Mouse (Mus musculus) lung, embryonic 15.5 days (tissue): ENCODE measurements around the gene Sorbs1. TPM values are rescaled to one million over a fixed set of nuclear protein-coding genes. Genes with fewer than 3 reads are reported as not detected.

Experiments used
- ATAC-seq: fragments of 200-750 bp; cut with Nextera tagmentation; 2 replicates; pipeline ENCODE4 v1.8.0; 2017; ENCODE audit warnings: moderate number of reproducible peaks, borderline replicate concordance; ENCODE audit not compliant: low FRiP score, low TSS enrichment; ENCODE audit errors: extremely low read depth
- H3K27ac ChIP-seq: fragments of 300-500 bp; sonication (generic); 2 replicates; pipeline ENCODE4 v1.5.1; 2015; ENCODE audit warnings: moderate library complexity, mild to moderate bottlenecking, inconsistent platforms
- H3K27me3 ChIP-seq: fragments of 300-500 bp; sonication (generic); 2 replicates; pipeline ENCODE4 v1.6.1; 2015; ENCODE audit warnings: inconsistent platforms
- H3K36me3 ChIP-seq: fragments of 300-500 bp; sonication (generic); 2 replicates; pipeline ENCODE4 v1.6.1; 2015; ENCODE audit warnings: inconsistent platforms
- H3K4me1 ChIP-seq: fragments of 300-500 bp; sonication (generic); 2 replicates; pipeline ENCODE4 v1.6.1; 2015; ENCODE audit warnings: inconsistent platforms
- H3K4me2 ChIP-seq: fragments of 300-500 bp; sonication (generic); 2 replicates; pipeline ENCODE4 v1.6.1; 2015; ENCODE audit warnings: inconsistent platforms, mild to moderate bottlenecking, moderate library complexity
- H3K4me3 ChIP-seq: fragments of 300-500 bp; sonication (generic); 2 replicates; pipeline ENCODE4 v1.5.1; 2015; ENCODE audit warnings: mild to moderate bottlenecking, inconsistent platforms
- H3K9ac ChIP-seq: fragments of 300-500 bp; sonication (generic); 2 replicates; pipeline ENCODE4 v1.6.1; 2015; ENCODE audit warnings: inconsistent platforms
- H3K9me3 ChIP-seq: fragments of 300-500 bp; sonication (generic); 2 replicates; pipeline ENCODE4 v1.6.1; 2016; ENCODE audit warnings: inconsistent platforms
- WGBS: fragments of 180-500 bp; shearing (Covaris S2); methylation state at CpG from one replicate; pipeline ENCODE4 v1.1.7; 2015; 5-methylcytosine and 5-hydroxymethylcytosine counted together
- polyA plus RNA-seq: library from polyadenylated mRNA; unstranded; fragments of >200 nt; fragmentation: Nextera tagmentation; extraction: Ambion mirVana; gene quantifications from 2 replicates; pipeline ENCODE4 v1.2.1, GENCODE M21; 2015

The Sorbs1 gene
- polyA plus RNA-seq, 1 experiment from 2014 or later: 45.6 TPM

- H3K4me3 ChIP-seq: no peak overlapping the region
- H3K4me2 ChIP-seq: no peak overlapping the region
- H3K27me3 ChIP-seq: no peaks in the 10 kb centered on the region
- H3K4me1 ChIP-seq: 0 out of 2 replicates have a peak, but pooled peaks cover 6% of the 10 kb centered on the region
- H3K9ac ChIP-seq: no peak overlapping the region
- no peak for ATAC-seq
- 58% methylated on average over 5 of the region's 5 CpGs for WGBS
- H3K27ac ChIP-seq: no peak overlapping the region
- H3K36me3 ChIP-seq: no peaks in the 10 kb centered on the region
- H3K9me3 ChIP-seq: no peaks in the 10 kb centered on the region
Measured at GRCm38 (mm10) chr19:40469792-40470191, 43.8 kb downstream of the Sorbs1 start.

GRCm38 (mm10) chr19:40468308-40468707 is 45.3 kb downstream of the Sorbs1 start:
- 87% methylated on average over 3 of the region's 3 CpGs for WGBS
- Histone ChIP-seq H3K9ac (no peak overlapping the region), H3K27me3 (no peaks in the 10 kb centered on the region), H3K4me2 (no peak overlapping the region), H3K27ac (no peak overlapping the region), H3K4me3 (no peak overlapping the region), H3K9me3 (no peaks in the 10 kb centered on the region), H3K36me3 (no peaks in the 10 kb centered on the region), H3K4me1 (0 out of 2 replicates have a peak, but pooled peaks cover 6% of the 10 kb centered on the region)
- ATAC-seq: no peak

DNA sequence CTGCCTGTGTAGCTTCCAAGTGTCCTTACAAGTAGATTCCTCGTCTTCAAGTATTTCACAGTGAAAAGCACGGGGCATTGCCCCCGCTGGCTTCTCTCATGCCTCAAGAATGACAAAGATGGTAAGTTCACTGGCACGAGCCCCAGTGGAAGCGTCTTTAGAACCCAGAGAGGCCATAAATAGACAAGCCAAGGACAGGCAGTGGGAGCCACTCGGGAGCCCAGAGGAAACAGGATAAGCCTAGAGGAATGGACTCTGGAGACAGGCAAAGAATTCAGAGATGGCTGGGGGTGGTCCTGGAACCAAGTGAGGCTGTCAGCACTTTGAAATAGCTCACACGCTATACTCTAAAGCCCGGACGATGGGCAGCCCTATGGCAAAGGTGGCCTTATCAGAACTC is 45.8 kb downstream of the Sorbs1 start:
- no peaks in the 10 kb centered on the region for H3K27me3 ChIP-seq
- no peak overlapping the region for H3K4me3 ChIP-seq
- H3K36me3 ChIP-seq: no peaks in the 10 kb centered on the region
- 0 out of 2 replicates have a peak, but pooled peaks cover 6% of the 10 kb centered on the region for H3K4me1 ChIP-seq
- ATAC-seq: no peak
- WGBS: 73% methylated on average over 9 of the region's 9 CpGs
- no peaks in the 10 kb centered on the region for H3K9me3 ChIP-seq
- H3K9ac ChIP-seq: no peak overlapping the region
- H3K27ac ChIP-seq: no peak overlapping the region
- H3K4me2 ChIP-seq: no peak overlapping the region

GRCm38 (mm10) chr19:40465339-40465738 is 48.2 kb downstream of the Sorbs1 start:
- Histone ChIP-seq H3K4me3 (no peak overlapping the region), H3K36me3 (no peaks in the 10 kb centered on the region), H3K9ac (no peak overlapping the region), H3K27me3 (no peaks in the 10 kb centered on the region), H3K4me2 (no peak overlapping the region), H3K9me3 (no peaks in the 10 kb centered on the region), H3K27ac (no peak overlapping the region), H3K4me1 (peaks cover 15% of the 10 kb centered on the region; the same call in 1 of the 2 replicates)
- ATAC-seq: no peak
- WGBS: 76% methylated on average over 3 of the region's 3 CpGs

DNA sequence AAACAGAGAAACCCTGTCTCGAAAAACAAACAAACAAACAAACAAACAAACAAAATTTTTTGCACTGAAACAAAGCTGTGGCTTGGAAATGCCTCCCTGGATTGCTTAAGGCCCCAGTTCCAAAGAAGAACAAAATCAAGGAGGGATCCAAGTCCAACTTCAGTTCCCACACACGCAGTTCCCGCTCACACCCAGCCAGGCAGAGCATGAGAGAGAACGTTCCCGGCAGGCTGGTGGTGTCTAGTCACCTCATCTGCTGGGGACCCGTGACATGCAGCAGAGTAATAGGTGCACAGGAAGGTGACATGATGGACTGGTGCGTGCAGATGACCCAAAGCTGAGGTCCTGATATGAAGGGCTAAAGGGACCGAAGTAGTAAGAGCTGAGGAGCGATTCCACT is 49.2 kb downstream of the Sorbs1 start:
- 83% methylated on average over 9 of the region's 9 CpGs for whole genome bisulfite sequencing
- Histone ChIP-seq H3K36me3 (no peaks in the 10 kb centered on the region), H3K4me3 (no peak overlapping the region), H3K9me3 (no peaks in the 10 kb centered on the region), H3K27ac (no peak overlapping the region), H3K27me3 (no peaks in the 10 kb centered on the region), H3K4me1 (peaks cover 10% of the 10 kb centered on the region), H3K9ac (no peak overlapping the region), H3K4me2 (no peak overlapping the region)
- ATAC-seq: no peak

- H3K27ac ChIP-seq: no peak overlapping the region
- peaks cover 22% of the 10 kb centered on the region for H3K4me1 ChIP-seq
- ATAC-seq: no peak
Measured at GRCm38 (mm10) chr19:40462892-40463291, 50.7 kb downstream of the Sorbs1 start.

DNA sequence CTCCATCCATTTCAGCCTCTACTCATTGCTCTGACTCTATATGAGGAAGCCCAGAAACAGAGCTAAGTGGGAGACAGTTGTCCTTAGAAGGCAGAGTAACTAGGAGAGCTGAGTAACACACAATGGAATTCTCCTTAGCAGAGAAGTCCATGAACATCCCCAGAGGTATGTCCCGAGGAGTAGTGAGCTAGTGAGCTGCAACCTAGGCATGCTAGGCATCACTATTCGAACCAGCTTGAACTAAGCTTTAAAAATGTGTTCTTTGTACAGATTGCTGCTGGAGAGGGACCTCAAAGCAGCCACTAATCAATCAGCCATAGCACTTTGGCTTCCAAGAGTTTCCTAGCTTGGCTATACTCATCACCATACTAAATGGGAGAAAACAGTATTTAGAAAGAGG is 51.1 kb downstream of the Sorbs1 start:
- H3K9me3 ChIP-seq: no peaks in the 10 kb centered on the region
- peaks cover 22% of the 10 kb centered on the region for H3K4me1 ChIP-seq
- no peaks in the 10 kb centered on the region for H3K27me3 ChIP-seq
- no peaks in the 10 kb centered on the region for H3K36me3 ChIP-seq
- H3K4me2 ChIP-seq: no peak overlapping the region
- H3K27ac ChIP-seq: no peak overlapping the region
- no peak for ATAC-seq
- no peak overlapping the region for H3K4me3 ChIP-seq
- WGBS: 77% methylated on average over 2 of the region's 2 CpGs
- H3K9ac ChIP-seq: no peak overlapping the region

More at GRCm38 (mm10) chr19:40462892-40463291, 50.7 kb downstream of the Sorbs1 start:
- WGBS: 38% methylated on average over 6 of the region's 6 CpGs
- H3K4me3 ChIP-seq: no peak overlapping the region
- H3K4me2 ChIP-seq: no peak overlapping the region
- H3K9ac ChIP-seq: no peak overlapping the region
- no peaks in the 10 kb centered on the region for H3K27me3 ChIP-seq
- no peaks in the 10 kb centered on the region for H3K36me3 ChIP-seq
- no peaks in the 10 kb centered on the region for H3K9me3 ChIP-seq

DNA sequence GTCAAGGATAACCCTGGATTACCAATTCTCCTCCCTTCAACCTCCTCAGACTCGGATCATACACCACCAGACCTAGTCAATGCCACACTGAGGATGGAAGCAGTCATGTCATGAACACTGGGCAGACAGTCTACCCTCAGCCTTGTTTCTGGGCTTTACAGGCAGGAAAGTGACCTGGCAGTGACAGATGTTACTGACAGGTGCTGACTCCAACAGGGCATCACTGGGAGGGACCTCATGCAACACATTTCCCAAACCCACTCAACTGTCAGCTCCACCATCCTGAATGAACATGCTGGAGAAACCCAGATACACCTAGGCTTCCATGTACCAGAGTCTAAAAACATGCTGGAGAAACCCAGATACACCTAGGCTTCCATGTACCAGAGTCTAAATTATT is 51.9 kb downstream of the Sorbs1 start:
- 53% methylated on average over 1 of the region's 1 CpGs for WGBS
- no peak for ATAC-seq
- Histone ChIP-seq H3K4me3 (no peak overlapping the region), H3K27me3 (no peaks in the 10 kb centered on the region), H3K27ac (no peak overlapping the region), H3K36me3 (no peaks in the 10 kb centered on the region), H3K9ac (no peak overlapping the region), H3K4me2 (no peak overlapping the region), H3K9me3 (no peaks in the 10 kb centered on the region), H3K4me1 (peaks cover 22% of the 10 kb centered on the region)

DNA sequence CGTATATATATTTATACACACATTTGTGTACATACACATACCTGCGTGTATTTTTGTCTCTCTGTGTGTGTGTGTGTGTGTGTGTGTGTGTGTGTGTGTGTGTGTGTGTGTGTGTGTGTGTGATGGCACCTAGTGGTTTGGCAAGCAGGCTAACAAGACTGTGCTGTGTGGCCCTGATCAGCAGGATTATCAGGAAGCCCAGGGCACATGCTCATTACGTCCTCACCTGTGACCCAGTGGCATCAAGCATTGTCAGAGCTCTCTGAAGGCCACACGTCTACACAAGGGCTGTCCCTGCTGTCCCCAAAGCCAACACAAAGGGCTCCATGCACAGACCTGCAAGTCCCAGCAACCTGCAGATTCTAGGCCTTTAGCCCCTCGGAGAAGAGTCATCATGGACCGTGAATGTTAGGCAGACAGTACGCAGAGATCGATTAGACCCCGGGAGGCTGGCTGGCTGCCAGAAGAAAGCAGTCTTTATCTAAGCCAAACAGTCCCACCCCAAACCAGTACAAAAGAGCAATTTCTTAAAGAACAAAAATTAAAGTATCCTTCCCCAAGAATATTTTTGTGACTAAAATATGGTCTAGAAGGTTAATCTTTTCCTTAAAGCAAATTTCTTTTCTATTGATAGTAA is 52.6 kb downstream of the Sorbs1 start:
- no peaks in the 10 kb centered on the region for H3K36me3 ChIP-seq
- 42% methylated on average over 9 of the region's 9 CpGs for WGBS
- no peak overlapping the region for H3K4me2 ChIP-seq
- ATAC-seq: no peak
- no peak overlapping the region for H3K9ac ChIP-seq
- no peaks in the 10 kb centered on the region for H3K27me3 ChIP-seq
- H3K4me3 ChIP-seq: no peak overlapping the region
- no peak overlapping the region for H3K27ac ChIP-seq
- H3K4me1 ChIP-seq: peaks cover 22% of the 10 kb centered on the region
- no peaks in the 10 kb centered on the region for H3K9me3 ChIP-seq

DNA sequence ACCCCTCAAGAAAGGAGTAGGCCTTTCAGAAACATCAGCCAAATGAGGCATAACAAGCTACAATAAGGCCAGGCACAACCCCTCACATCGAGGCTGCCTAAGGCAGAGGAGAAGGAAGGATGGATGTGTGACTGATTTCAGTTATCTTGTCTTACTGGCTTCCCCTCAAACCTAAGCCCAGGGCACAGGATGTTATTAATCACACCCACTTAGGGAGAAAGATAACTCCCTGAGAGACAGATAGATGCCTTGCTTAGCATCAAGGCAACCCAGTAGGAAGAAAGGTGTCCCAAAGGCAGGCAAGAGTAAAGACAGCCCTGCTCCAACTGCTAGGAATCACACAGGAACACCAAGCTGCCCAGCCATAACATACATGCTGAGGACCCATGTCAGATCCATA is 54.2 kb downstream of the Sorbs1 start:
- ATAC-seq: no peak
- Histone ChIP-seq H3K27me3 (no peaks in the 10 kb centered on the region), H3K9me3 (no peaks in the 10 kb centered on the region), H3K4me3 (no peak overlapping the region), H3K36me3 (no peaks in the 10 kb centered on the region), H3K27ac (no peak overlapping the region), H3K9ac (no peak overlapping the region), H3K4me2 (no peak overlapping the region), H3K4me1 (peaks cover 22% of the 10 kb centered on the region)
- 14% methylated on average over 1 of the region's 1 CpGs for WGBS

DNA sequence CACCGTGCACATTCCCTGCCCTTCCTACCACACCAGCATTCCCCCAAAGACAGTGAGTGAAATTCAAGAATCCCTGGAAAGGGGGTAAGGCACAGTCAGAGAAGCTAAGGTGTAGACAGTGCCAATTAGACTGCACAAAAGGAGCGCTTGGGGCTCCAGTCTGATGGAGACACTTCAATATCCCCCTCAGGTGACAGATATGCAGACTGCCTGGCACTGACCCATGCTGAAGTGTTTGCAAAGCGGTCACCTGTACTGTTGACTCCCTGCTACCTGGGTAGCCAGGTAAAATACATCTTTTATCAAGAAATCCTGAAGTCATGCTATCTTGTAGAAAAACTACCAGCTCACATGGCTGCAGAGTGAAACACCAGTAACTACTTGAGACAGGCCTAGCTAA is 54.8 kb downstream of the Sorbs1 start:
- Histone ChIP-seq H3K4me1 (peaks cover 22% of the 10 kb centered on the region), H3K27me3 (no peaks in the 10 kb centered on the region), H3K9ac (no peak overlapping the region), H3K9me3 (no peaks in the 10 kb centered on the region), H3K27ac (peak overlapping the region; percentile 22; the same call in 1 of the 2 replicates), H3K4me2 (no peak overlapping the region), H3K36me3 (no peaks in the 10 kb centered on the region), H3K4me3 (no peak overlapping the region)
- 0 out of 2 replicates have a peak, but pooled peaks have one; percentile 42 for ATAC-seq
- 52% methylated on average over 3 of the region's 3 CpGs for WGBS

DNA sequence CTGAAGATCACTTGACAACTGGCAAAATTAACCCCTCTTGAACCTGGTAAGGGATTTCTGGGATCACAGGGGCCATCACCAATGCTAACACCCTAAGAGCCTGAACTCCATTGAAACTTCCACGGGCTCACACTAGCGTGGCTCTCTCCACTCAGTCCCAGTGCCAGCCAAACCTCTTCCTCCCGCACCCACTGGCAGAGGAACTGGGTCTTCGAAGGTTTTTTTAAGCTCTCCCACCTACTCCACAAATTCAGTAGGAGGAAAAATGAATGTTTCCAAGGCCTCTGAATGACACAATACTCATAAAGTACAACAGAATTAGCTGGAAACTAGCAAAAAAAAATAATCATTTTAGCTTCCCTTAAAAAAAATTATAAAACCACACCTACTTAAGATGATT is 58.3 kb downstream of the Sorbs1 start:
- H3K4me1 ChIP-seq: peaks cover 13% of the 10 kb centered on the region
- H3K9me3 ChIP-seq: no peaks in the 10 kb centered on the region
- ATAC-seq: no peak
- WGBS: 81% methylated on average over 4 of the region's 4 CpGs
- no peak overlapping the region for H3K4me3 ChIP-seq
- H3K27me3 ChIP-seq: no peaks in the 10 kb centered on the region
- no peak overlapping the region for H3K27ac ChIP-seq
- H3K4me2 ChIP-seq: no peak overlapping the region
- no peaks in the 10 kb centered on the region for H3K36me3 ChIP-seq
- H3K9ac ChIP-seq: no peak overlapping the region

DNA sequence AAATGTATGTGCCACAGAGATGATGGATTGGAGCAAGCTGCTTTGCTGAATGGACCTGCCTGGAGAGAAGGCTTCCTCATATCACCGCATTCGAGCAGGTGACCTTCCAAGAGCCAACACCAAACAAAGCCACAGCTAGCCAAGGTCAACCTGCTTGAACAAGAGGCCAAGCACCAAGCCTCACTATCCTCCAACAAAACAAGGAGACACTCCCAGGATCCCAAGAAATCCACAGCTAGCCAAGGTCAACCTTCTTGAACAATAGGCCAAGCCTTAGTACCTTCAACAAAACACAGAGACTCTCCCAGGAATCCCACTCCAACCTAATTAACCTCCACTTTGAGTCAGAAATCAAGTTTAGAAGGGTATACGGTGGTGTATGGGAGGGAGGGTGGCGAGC is 59.5 kb downstream of the Sorbs1 start:
- Histone ChIP-seq H3K27ac (no peak overlapping the region), H3K4me1 (peaks cover 8% of the 10 kb centered on the region; the same call in 1 of the 2 replicates), H3K4me2 (no peak overlapping the region), H3K9ac (no peak overlapping the region), H3K9me3 (no peaks in the 10 kb centered on the region), H3K4me3 (no peak overlapping the region), H3K27me3 (no peaks in the 10 kb centered on the region), H3K36me3 (no peaks in the 10 kb centered on the region)
- ATAC-seq: no peak
- WGBS: 89% methylated on average over 4 of the region's 4 CpGs
